Mouse (Mus musculus) heart, postnatal 0 days (tissue): ENCODE measurements at regions not wholly inside any gene's neighbourhood (a gene's known extent, or its start where the extent isn't known, plus 50 kb on each side); places are given as distances from the start of the nearest gene placed in this dataset.

Source experiments
- CTCF ChIP-seq: IDR thresholded peaks from 2 replicates; pipeline ENCODE4 v1.5.1; 2016; ENCODE audit warnings: antibody characterized with exemption, control low read depth, low read depth
- EP300 ChIP-seq: IDR thresholded peaks from 2 replicates; pipeline ENCODE4 v1.6.1; 2016; ENCODE audit warnings: antibody characterized with exemption, low read depth

GRCm38 (mm10) chr4:84151971-84152450 lies 523.1 kb downstream of the Bnc2 start:
- TF ChIP-seq EP300 (no peak), CTCF (no peak)
